Mouse (Mus musculus): Measurements from ENCODE around the gene Hoxd11. TPM values are rescaled to one million over a fixed set of nuclear protein-coding genes. Genes with fewer than 3 reads are reported as not detected.

Gene Hoxd11
- polyA plus RNA-seq, 1 experiment: not detected

GRCm38 (mm10) chr2:74724244-74725015 lies 45.1 kb downstream of the Hoxd11 start:
- no peak for DNase-seq
- 44% methylated on average over 7 of the region's 7 CpGs for WGBS
- no peak for TF ChIP-seq CTCF (IDR thresholded peaks at IDR 0.05; ENCODE audit: insufficient read depth, low read length)
- no peak for TF ChIP-seq POLR2A (IDR thresholded peaks at IDR 0.05; ENCODE audit: borderline replicate concordance, extremely low read depth, low read depth, low read length)
- Histone ChIP-seq H3K4me3 (replicated peaks; ENCODE audit: extremely low read depth, low read depth, low read length) (no peak overlapping the region), H3K4me1 (ENCODE audit: control insufficient read depth, insufficient read depth, low read length) (no peaks in the 10 kb centered on the region)

DNA sequence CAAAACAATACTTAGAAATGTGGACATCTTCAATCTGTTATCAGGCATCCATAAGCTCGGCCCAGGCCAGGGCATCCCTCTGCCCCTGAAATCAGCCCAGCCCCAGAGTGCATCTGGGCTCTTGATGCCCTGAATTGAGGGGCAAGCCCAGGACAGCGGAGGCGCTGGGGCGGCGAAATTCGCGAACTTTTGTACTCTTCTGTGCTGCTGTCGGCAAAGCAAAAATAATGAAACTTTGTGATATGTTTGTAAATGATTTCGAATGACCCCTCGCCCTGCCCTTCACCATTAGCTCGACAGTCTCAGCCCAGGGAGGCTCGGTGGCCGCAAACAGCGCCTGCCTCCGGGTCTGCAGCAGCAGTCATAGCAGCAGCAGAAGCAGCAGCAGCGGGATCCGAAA lies 45.8 kb downstream of the Hoxd11 start:
- no peak for TF ChIP-seq POLR2A (IDR thresholded peaks at IDR 0.05; ENCODE audit: borderline replicate concordance, extremely low read depth, low read depth, low read length)
- Histone ChIP-seq H3K4me3 (replicated peaks; ENCODE audit: extremely low read depth, low read depth, low read length) (no peak overlapping the region), H3K4me1 (ENCODE audit: control insufficient read depth, insufficient read depth, low read length) (no peaks in the 10 kb centered on the region)
- no peak for DNase-seq
- 18% methylated on average over 17 of the region's 17 CpGs for WGBS

DNA sequence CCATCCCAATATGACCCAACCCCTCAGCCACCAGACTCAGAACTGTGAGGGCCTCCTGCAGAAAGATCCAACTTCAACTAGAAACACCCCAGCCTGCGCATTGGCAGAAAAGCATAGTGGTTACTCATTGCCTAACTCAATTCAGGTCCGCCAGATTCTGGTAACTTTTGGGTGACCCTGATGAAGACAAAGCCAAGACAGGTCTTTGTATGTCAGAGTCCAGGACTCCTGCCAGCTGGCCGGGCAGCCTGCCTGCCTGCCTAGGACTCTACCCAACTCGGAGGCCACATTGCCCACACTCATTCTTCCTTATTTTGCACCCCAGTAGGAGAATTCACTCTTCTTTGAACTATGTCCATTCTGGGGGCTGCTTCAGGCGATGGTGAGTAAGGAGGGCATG lies 47.2 kb downstream of the Hoxd11 start, which contains the start of gene Gm28230:
Gene Gm28230, plus strand, starts transcription at position 178 of the 400 bp plus-strand sequence.
- Histone ChIP-seq H3K4me1 (ENCODE audit: control insufficient read depth, insufficient read depth, low read length) (no peaks in the 10 kb centered on the region), H3K4me3 (replicated peaks; ENCODE audit: extremely low read depth, low read depth, low read length) (no peak within 1 kb of the TSS)
- no peak for DNase-seq
- whole genome bisulfite sequencing: 21% methylated on average over 5 of the region's 5 CpGs
- no peak for TF ChIP-seq POLR2A (IDR thresholded peaks at IDR 0.05; ENCODE audit: borderline replicate concordance, extremely low read depth, low read depth, low read length)
- TF ChIP-seq CTCF (IDR thresholded peaks at IDR 0.05; ENCODE audit: insufficient read depth, low read length): no peak

DNA sequence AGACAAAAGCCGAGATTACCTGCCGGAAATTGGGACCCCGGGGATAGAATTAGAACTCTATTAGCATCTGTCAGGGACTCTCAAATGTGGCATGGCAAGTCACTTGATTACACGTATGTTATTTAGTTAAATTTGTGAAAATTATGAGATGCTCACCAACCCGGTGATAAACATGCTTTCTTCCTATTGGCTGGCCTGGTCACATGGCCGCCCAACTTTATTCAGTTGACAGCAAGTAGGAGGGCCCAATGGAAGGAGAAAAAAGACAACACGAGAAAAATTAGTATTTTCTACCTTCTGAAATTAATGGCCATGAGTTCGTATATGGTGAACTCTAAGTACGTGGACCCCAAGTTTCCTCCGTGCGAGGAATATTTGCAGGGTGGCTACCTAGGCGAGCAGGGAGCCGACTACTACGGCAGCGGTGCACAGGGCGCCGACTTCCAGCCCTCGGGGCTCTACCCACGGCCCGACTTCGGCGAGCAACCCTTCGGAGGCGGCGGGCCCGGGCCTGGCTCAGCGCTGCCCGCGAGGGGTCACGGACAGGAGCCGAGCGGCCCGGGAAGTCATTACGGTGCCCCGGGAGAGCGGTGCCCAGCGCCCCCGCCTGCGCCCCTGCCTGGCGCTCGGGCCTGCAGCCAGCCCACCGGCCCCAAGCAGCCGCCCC lies 47.7 kb downstream of the Hoxd11 start:
- Histone ChIP-seq H3K4me3 (replicated peaks; ENCODE audit: extremely low read depth, low read depth, low read length) (no peak overlapping the region), H3K4me1 (ENCODE audit: control insufficient read depth, insufficient read depth, low read length) (no peaks in the 10 kb centered on the region)
- DNase-seq: no peak
- WGBS: 4% methylated on average over 42 of the region's 43 CpGs
- no peak for TF ChIP-seq POLR2A (IDR thresholded peaks at IDR 0.05; ENCODE audit: borderline replicate concordance, extremely low read depth, low read depth, low read length)
- TF ChIP-seq CTCF (IDR thresholded peaks at IDR 0.05; ENCODE audit: insufficient read depth, low read length): no peak

GRCm38 (mm10) chr2:74727640-74728302 lies 48.4 kb downstream of the Hoxd11 start:
- TF ChIP-seq CTCF (IDR thresholded peaks at IDR 0.05; ENCODE audit: insufficient read depth, low read length) (no peak), POLR2A (IDR thresholded peaks at IDR 0.05; ENCODE audit: borderline replicate concordance, extremely low read depth, low read depth, low read length) (no peak)
- Histone ChIP-seq H3K4me1 (ENCODE audit: control insufficient read depth, insufficient read depth, low read length) (no peaks in the 10 kb centered on the region), H3K4me3 (replicated peaks; ENCODE audit: extremely low read depth, low read depth, low read length) (no peak overlapping the region)
- 8% methylated on average over 25 of the region's 25 CpGs for WGBS
- DNase-seq: no peak

GRCm38 (mm10) chr2:74728303-74728680 lies 48.9 kb downstream of the Hoxd11 start:
- TF ChIP-seq POLR2A (IDR thresholded peaks at IDR 0.05; ENCODE audit: borderline replicate concordance, extremely low read depth, low read depth, low read length) (no peak), CTCF (IDR thresholded peaks at IDR 0.05; ENCODE audit: insufficient read depth, low read length) (no peak)
- 25% methylated on average over 13 of the region's 13 CpGs for WGBS
- no peak overlapping the region for H3K4me3 ChIP-seq (replicated peaks; ENCODE audit: extremely low read depth, low read depth, low read length)
- no peaks in the 10 kb centered on the region for H3K4me1 ChIP-seq (ENCODE audit: control insufficient read depth, insufficient read depth, low read length)
- DNase-seq: no peak

- no peak for DNase-seq
- Histone ChIP-seq H3K4me3 (replicated peaks; ENCODE audit: extremely low read depth, low read depth, low read length) (no peak overlapping the region), H3K4me1 (ENCODE audit: control insufficient read depth, insufficient read depth, low read length) (no peaks in the 10 kb centered on the region)
- TF ChIP-seq CTCF (IDR thresholded peaks at IDR 0.05; ENCODE audit: insufficient read depth, low read length) (no peak), POLR2A (IDR thresholded peaks at IDR 0.05; ENCODE audit: borderline replicate concordance, extremely low read depth, low read depth, low read length) (no peak)
- WGBS: 24% methylated on average over 8 of the region's 8 CpGs
Measured at GRCm38 (mm10) chr2:74730331-74730730, 51.0 kb downstream of the Hoxd11 start.

DNA sequence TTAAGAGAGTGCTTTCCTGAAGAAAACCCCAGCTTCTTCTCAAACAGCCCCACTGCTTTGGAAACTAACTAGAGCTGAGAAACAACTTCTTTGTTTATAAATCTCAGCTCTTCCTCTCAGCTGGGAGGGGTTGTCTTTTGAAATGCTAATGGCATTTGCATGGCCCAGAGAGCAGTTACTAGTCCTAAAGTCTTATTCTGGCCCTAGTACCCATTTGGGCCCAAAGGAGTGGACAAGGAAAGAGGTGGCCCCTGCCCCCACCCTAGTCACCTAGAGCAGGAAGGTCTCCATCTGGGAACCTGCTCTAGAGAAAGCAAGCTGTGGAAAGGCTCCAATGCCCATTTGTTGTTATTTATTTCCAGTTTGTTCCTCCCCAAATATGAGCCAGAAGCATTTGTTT lies 51.7 kb downstream of the Hoxd11 start:
- no peak overlapping the region for H3K4me3 ChIP-seq (replicated peaks; ENCODE audit: extremely low read depth, low read depth, low read length)
- no peak for TF ChIP-seq CTCF (IDR thresholded peaks at IDR 0.05; ENCODE audit: insufficient read depth, low read length)
- TF ChIP-seq POLR2A (IDR thresholded peaks at IDR 0.05; ENCODE audit: borderline replicate concordance, extremely low read depth, low read depth, low read length): no peak
- no peak for DNase-seq
- no peaks in the 10 kb centered on the region for H3K4me1 ChIP-seq (ENCODE audit: control insufficient read depth, insufficient read depth, low read length)

DNA sequence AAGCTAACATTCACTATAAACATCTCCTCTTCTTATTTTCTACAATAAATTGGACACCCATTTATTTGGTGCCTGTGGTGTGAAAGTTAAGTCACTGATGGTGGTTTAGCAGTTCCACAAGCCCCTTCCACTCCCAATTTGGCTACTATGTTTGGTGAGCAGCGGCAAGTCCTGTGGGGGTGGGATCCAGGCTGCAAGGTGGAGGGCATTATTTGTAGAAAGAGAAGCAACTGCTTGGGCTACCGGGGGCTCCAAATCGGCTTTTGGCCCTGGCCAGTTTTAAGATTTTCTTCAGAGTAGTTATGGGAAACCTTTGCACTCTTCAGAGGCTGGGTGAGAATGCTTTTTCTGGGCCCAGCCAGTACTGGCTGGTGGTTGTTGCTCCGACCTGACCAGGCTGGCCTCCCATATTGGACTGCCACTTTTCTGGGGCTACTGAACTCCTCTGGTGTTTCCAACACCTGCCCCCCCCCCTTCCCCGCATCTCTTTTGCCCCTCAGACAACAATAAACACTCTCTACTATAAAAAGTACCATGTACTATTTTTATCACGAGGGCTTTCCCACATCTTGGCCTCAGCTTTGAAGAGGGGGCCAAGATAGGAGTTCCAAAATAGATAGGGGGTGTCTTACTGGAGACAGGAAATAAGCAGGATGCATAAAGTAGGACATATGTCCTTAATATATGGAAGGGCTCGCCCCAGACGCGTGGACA lies 52.6 kb downstream of the Hoxd11 start:
- 20% methylated on average over 9 of the region's 9 CpGs for WGBS
- TF ChIP-seq CTCF (IDR thresholded peaks at IDR 0.05; ENCODE audit: insufficient read depth, low read length) (no peak), POLR2A (IDR thresholded peaks at IDR 0.05; ENCODE audit: borderline replicate concordance, extremely low read depth, low read depth, low read length) (no peak)
- DNase-seq: no peak
- Histone ChIP-seq H3K4me3 (replicated peaks; ENCODE audit: extremely low read depth, low read depth, low read length) (no peak overlapping the region), H3K4me1 (ENCODE audit: control insufficient read depth, insufficient read depth, low read length) (no peaks in the 10 kb centered on the region)
